Mouse (Mus musculus) CH12.LX (cell line): ENCODE results near the gene Tysnd1. TPM values are rescaled to one million over a fixed set of nuclear protein-coding genes. Genes with fewer than 3 reads are reported as not detected.

Source experiments
- DNase-seq: peaks from one replicate; pipeline ENCODE4 v3.0.0-alpha.2; 2013; ENCODE audit errors: extremely low read depth
- H3K27ac ChIP-seq: 2 replicates; pipeline ENCODE4 v1.5.1; 2012; ENCODE audit warnings: low read depth, mild to moderate bottlenecking, control low read depth, moderate library complexity; ENCODE audit not compliant: insufficient read depth
- H3K27me3 ChIP-seq: replicated peaks from 2 replicates; pipeline ENCODE3; 2012; ENCODE audit warnings: inconsistent platforms
- H3K36me3 ChIP-seq, 2 experiments: replicated peaks in 1 of 2; 2 replicates each; pipeline versions ENCODE3 to v1.6.1; 2012; ENCODE audit warnings: inconsistent platforms in 1 of 2, low read length in 1 of 2, mild to moderate bottlenecking in 1 of 2, mixed read lengths in 1 of 2, moderate library complexity in 1 of 2; ENCODE audit not compliant: control insufficient read depth in 1 of 2, insufficient read depth in 1 of 2
- H3K4me1 ChIP-seq, 2 experiments: 2 replicates each; pipeline ENCODE4 v1.6.1; 2012; ENCODE audit warnings: inconsistent platforms in 1 of 2, moderate library complexity in 1 of 2; ENCODE audit not compliant: insufficient read depth in 2 of 2, control insufficient read depth in 1 of 2
- H3K4me2 ChIP-seq: 2 replicates; pipeline ENCODE4 v1.6.1; 2012; ENCODE audit warnings: low read depth, mild to moderate bottlenecking, control low read depth; ENCODE audit not compliant: poor library complexity, insufficient read depth, severe bottlenecking
- H3K4me3 ChIP-seq, 3 experiments: fragments of 150-350 bp in 1 of 3; sonication (generic) in 1 of 3; replicated peaks in 1 of 3; 2 replicates each; pipeline versions ENCODE3 to v1.5.1; 2011 to 2012; ENCODE audit warnings: low read depth in 2 of 3, low read length in 2 of 3, mild to moderate bottlenecking in 2 of 3, moderate library complexity in 2 of 3, control low read depth in 1 of 3, improper control_type of control experiment in 1 of 3, inconsistent platforms in 1 of 3, mixed read lengths in 1 of 3; ENCODE audit not compliant: poor library complexity in 1 of 3
- H3K79me2 ChIP-seq: replicated peaks from 2 replicates; pipeline ENCODE4 v1.6.1; 2012; ENCODE audit warnings: mild to moderate bottlenecking, moderate library complexity; ENCODE audit not compliant: control insufficient read depth, poor library complexity, insufficient read depth, severe bottlenecking; ENCODE audit errors: extremely low read depth
- H3K9ac ChIP-seq: 2 replicates; pipeline ENCODE4 v1.6.1; 2012; ENCODE audit warnings: low read depth, mild to moderate bottlenecking, control low read depth, moderate library complexity; ENCODE audit not compliant: insufficient read depth
- H3K9me3 ChIP-seq: replicated peaks from 2 replicates; pipeline ENCODE3; 2012; ENCODE audit warnings: low read length, inconsistent platforms, mixed read lengths
- BHLHE40 ChIP-seq: IDR thresholded peaks from 2 replicates; pipeline ENCODE4 v1.6.1; 2011; ENCODE audit warnings: mild to moderate bottlenecking, low read depth, low read length, improper control_type of control experiment
- CHD1 ChIP-seq: IDR thresholded peaks from 2 replicates; pipeline ENCODE4 v1.6.1; 2012; ENCODE audit warnings: low read depth, low read length, improper control_type of control experiment, inconsistent platforms
- CHD2 ChIP-seq: IDR thresholded peaks from 2 replicates; pipeline ENCODE4 v1.6.1; 2011; ENCODE audit warnings: low read length, improper control_type of control experiment
- CTCF ChIP-seq, 2 experiments: IDR thresholded peaks in 1 of 2; conservative IDR thresholded peaks in 1 of 2; 2 replicates each; pipeline ENCODE4 v1.5.1; 2011 to 2012; ENCODE audit warnings: low read depth in 2 of 2, low read length in 2 of 2, improper control_type of control experiment in 1 of 2, inconsistent platforms in 1 of 2, mild to moderate bottlenecking in 1 of 2, moderate library complexity in 1 of 2
- E2F4 ChIP-seq: IDR thresholded peaks from 2 replicates; pipeline ENCODE4 v1.6.1; 2011; ENCODE audit warnings: low read depth, low read length, improper control_type of control experiment; ENCODE audit not compliant: insufficient replicate concordance
- ELF1 ChIP-seq: IDR thresholded peaks from 2 replicates; pipeline ENCODE4 v1.6.1; 2014; ENCODE audit warnings: low read depth, mild to moderate bottlenecking, inconsistent platforms, low read length, improper control_type of control experiment
- EP300 ChIP-seq: IDR thresholded peaks from 2 replicates; pipeline ENCODE4 v1.6.1; 2011; ENCODE audit warnings: low read length, improper control_type of control experiment
- ETS1 ChIP-seq: conservative IDR thresholded peaks from 2 replicates; pipeline ENCODE4 v1.6.1; 2012; ENCODE audit warnings: low read depth, mild to moderate bottlenecking, inconsistent platforms, low read length, improper control_type of control experiment, moderate library complexity
- GABPA ChIP-seq: IDR thresholded peaks from 2 replicates; pipeline ENCODE4 v1.6.1; 2012; ENCODE audit warnings: low read depth, low read length, improper control_type of control experiment, inconsistent platforms; ENCODE audit not compliant: insufficient replicate concordance
- HCFC1 ChIP-seq: IDR thresholded peaks from 2 replicates; pipeline ENCODE4 v1.6.1; 2012; ENCODE audit warnings: low read depth, mild to moderate bottlenecking, inconsistent platforms, low read length, improper control_type of control experiment
- IRF4 ChIP-seq: IDR thresholded peaks from 2 replicates; pipeline ENCODE4 v1.6.1; 2014; ENCODE audit warnings: low read depth, mild to moderate bottlenecking, inconsistent platforms, low read length, improper control_type of control experiment
- JUN ChIP-seq: IDR thresholded peaks from 2 replicates; pipeline ENCODE4 v1.6.1; 2011; ENCODE audit warnings: low read depth, mild to moderate bottlenecking, low read length, improper control_type of control experiment, moderate library complexity; ENCODE audit not compliant: insufficient read depth
- JUND ChIP-seq: conservative IDR thresholded peaks from 2 replicates; pipeline ENCODE4 v1.6.1; 2011; ENCODE audit warnings: low read depth, low read length, improper control_type of control experiment
- KAT2A ChIP-seq: IDR thresholded peaks from 2 replicates; pipeline ENCODE4 v1.6.1; 2012; ENCODE audit warnings: low read length, improper control_type of control experiment, inconsistent platforms; ENCODE audit not compliant: insufficient replicate concordance
- MAFK ChIP-seq: IDR thresholded peaks from 2 replicates; pipeline ENCODE4 v1.6.1; 2011; ENCODE audit warnings: low read length, improper control_type of control experiment; ENCODE audit not compliant: insufficient replicate concordance
- MAX ChIP-seq: IDR thresholded peaks from 2 replicates; pipeline ENCODE4 v1.6.1; 2011; ENCODE audit warnings: low read length, improper control_type of control experiment
- MAZ ChIP-seq: IDR thresholded peaks from 2 replicates; pipeline ENCODE4 v1.6.1; 2012; ENCODE audit warnings: low read depth, mild to moderate bottlenecking, inconsistent platforms, low read length, improper control_type of control experiment, moderate library complexity
- MEF2A ChIP-seq: IDR thresholded peaks from 2 replicates; pipeline ENCODE4 v1.6.1; 2014; ENCODE audit warnings: low read depth, mild to moderate bottlenecking, inconsistent platforms, low read length, improper control_type of control experiment, borderline replicate concordance
- MXI1 ChIP-seq: IDR thresholded peaks from 2 replicates; pipeline ENCODE4 v1.6.1; 2011; ENCODE audit warnings: mild to moderate bottlenecking, low read depth, low read length, improper control_type of control experiment
- MYC ChIP-seq: IDR thresholded peaks from 2 replicates; pipeline ENCODE4 v1.6.1; 2011; ENCODE audit warnings: low read depth, mild to moderate bottlenecking, improper control_type of control experiment, low read length
- NELFE ChIP-seq: IDR thresholded peaks from 2 replicates; pipeline ENCODE4 v1.6.1; 2011; ENCODE audit warnings: low read depth, low read length, improper control_type of control experiment
- NRF1 ChIP-seq: IDR thresholded peaks from 2 replicates; pipeline ENCODE4 v1.6.1; 2014; ENCODE audit warnings: low read depth, mild to moderate bottlenecking, inconsistent platforms, low read length, improper control_type of control experiment, moderate library complexity
- PAX5 ChIP-seq: IDR thresholded peaks from 2 replicates; pipeline ENCODE4 v1.6.1; 2012; ENCODE audit warnings: low read length, inconsistent platforms, mixed read lengths
- POLR2A ChIP-seq: IDR thresholded peaks from 2 replicates; pipeline ENCODE4 v1.6.1; 2011; ENCODE audit warnings: low read depth, mild to moderate bottlenecking, improper control_type of control experiment, low read length
- POLR2AphosphoS2 ChIP-seq: IDR thresholded peaks from 2 replicates; pipeline ENCODE4 v1.6.1; 2011; ENCODE audit warnings: low read depth, low read length, improper control_type of control experiment
- RAD21 ChIP-seq: IDR thresholded peaks from 2 replicates; pipeline ENCODE4 v1.6.1; 2011; ENCODE audit warnings: low read depth, mild to moderate bottlenecking, low read length, improper control_type of control experiment, moderate library complexity
- RCOR1 ChIP-seq: conservative IDR thresholded peaks from 2 replicates; pipeline ENCODE4 v1.6.1; 2012; ENCODE audit warnings: low read depth, mild to moderate bottlenecking, inconsistent platforms, low read length, improper control_type of control experiment
- SIN3A ChIP-seq: IDR thresholded peaks from 2 replicates; pipeline ENCODE4 v1.6.1; 2012; ENCODE audit warnings: low read length, improper control_type of control experiment, inconsistent platforms
- SMC3 ChIP-seq: IDR thresholded peaks from 2 replicates; pipeline ENCODE4 v1.6.1; 2011; ENCODE audit warnings: low read depth, low read length, improper control_type of control experiment
- TBP ChIP-seq: conservative IDR thresholded peaks from 2 replicates; pipeline ENCODE4 v1.6.1; 2011; ENCODE audit warnings: low read depth, low read length, improper control_type of control experiment
- TCF12 ChIP-seq: IDR thresholded peaks from 2 replicates; pipeline ENCODE4 v1.6.1; 2014; ENCODE audit warnings: low read depth, mild to moderate bottlenecking, inconsistent platforms, low read length, improper control_type of control experiment
- UBTF ChIP-seq: IDR thresholded peaks from 2 replicates; pipeline ENCODE4 v1.6.1; 2012; ENCODE audit warnings: low read depth, mild to moderate bottlenecking, inconsistent platforms, low read length, improper control_type of control experiment, moderate library complexity
- USF1 ChIP-seq: IDR thresholded peaks from 2 replicates; pipeline ENCODE4 v1.6.1; 2014; ENCODE audit warnings: low read depth, mild to moderate bottlenecking, inconsistent platforms, low read length, improper control_type of control experiment
- USF2 ChIP-seq: conservative IDR thresholded peaks from 2 replicates; pipeline ENCODE4 v1.6.1; 2011; ENCODE audit warnings: low read depth, low read length, improper control_type of control experiment
- ZC3H11A ChIP-seq: IDR thresholded peaks from 2 replicates; pipeline ENCODE4 v1.6.1; 2012; ENCODE audit warnings: low read depth, mild to moderate bottlenecking, inconsistent platforms, low read length, improper control_type of control experiment
- ZKSCAN1 ChIP-seq: IDR thresholded peaks from 2 replicates; pipeline ENCODE4 v1.6.1; 2012; ENCODE audit warnings: low read depth, inconsistent platforms, low read length, improper control_type of control experiment, borderline replicate concordance
- ZMIZ1 ChIP-seq: IDR thresholded peaks from 2 replicates; pipeline ENCODE4 v1.6.1; 2012; ENCODE audit warnings: low read depth, mild to moderate bottlenecking, inconsistent platforms, low read length, improper control_type of control experiment
- ZNF384 ChIP-seq: IDR thresholded peaks from 2 replicates; pipeline ENCODE4 v1.6.1; 2012; ENCODE audit warnings: low read depth, low read length, improper control_type of control experiment, inconsistent platforms
- dilution Hi-C: fragments of 300-500 bp; cut with MboI; formaldehyde crosslinking; loops from 2 replicates; pipeline ENCODE4 v1.14.3; 2020; ENCODE audit warnings: low sequenced_read_pairs; ENCODE audit not compliant: extremely low pct_unique_long_range_greater_than_20kb, extremely low pct_ligation_motif_present
- in situ Hi-C: fragments of 300-500 bp; cut with MboI; formaldehyde crosslinking; loops from 3 replicates; pipeline ENCODE4 v1.14.3; 2019; ENCODE audit warnings: low sequenced_read_pairs, low pct_ligation_motif_present, low pct_unique_long_range_greater_than_20kb, mixed read lengths
- polyA plus RNA-seq: library from polyadenylated mRNA; unstranded; fragments of >175 nt; gene quantifications from 2 replicates; pipeline ENCODE4 v1.2.1, GENCODE M21; 2012; ENCODE audit warnings: low read depth; ENCODE audit not compliant: insufficient read length
- total RNA-seq, 2 experiments: library from RNA; depleted of rRNA; stranded (reverse); fragments of 300-350 nt in 1 of 2; fragments of >200 nt in 1 of 2; gene quantifications; 2 replicates each; pipeline ENCODE4 v1.2.3; 2012 to 2014

The Tysnd1 gene
- 38.9 and 39.4 TPM in 2 replicates for total RNA-seq (2012; rRNA removed)
- 20.5 and 23.2 TPM in 2 replicates for total RNA-seq (2014; rRNA removed)
- 42.2 and 45.1 TPM in 2 replicates for polyA plus RNA-seq

DNA sequence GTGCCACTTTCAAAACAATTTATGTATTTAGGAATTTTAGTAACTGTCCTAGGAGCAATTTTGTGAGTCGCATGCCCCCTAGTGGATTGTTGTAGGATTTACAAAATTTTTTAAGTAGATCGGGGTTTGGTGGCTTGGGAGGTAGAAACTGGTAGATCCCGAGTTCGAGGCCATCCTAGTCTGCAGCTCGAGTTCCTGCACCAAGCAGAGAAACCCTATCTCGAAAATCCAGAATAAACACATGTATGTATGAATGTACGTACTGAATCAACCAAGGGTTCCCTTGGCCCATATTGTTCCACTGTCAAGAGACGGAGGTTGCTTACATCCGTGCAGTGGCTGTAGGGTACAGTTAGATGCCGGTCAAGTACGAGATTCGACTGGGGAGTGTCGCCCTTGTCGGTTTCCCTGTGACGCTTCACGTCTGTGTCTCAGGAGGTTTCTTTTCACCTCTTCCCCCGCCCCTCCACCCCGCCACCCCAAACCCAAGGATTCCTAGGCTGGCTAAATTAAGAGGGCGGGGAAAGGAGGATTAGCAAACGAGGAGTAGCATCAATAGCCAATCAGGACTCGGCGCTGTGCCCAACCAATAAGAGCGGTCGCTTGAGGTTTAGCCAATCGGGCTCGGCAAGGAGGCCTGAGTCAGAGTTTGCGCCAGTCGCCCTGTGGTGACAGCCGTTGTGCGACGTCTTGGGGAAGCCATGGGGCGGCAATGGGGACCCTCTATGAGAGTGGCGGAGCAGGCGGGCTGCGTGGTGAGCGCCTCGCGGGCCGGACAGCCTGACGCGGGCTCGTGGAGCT is at the start of gene Tysnd1:
Tysnd1 (plus strand) TSS at position 645 of the 801 bp plus-strand sequence.
- TF ChIP-seq MXI1, result peak; percentile 90
- TF ChIP-seq POLR2AphosphoS2, result peak; percentile 37; the same call in 1 of the 2 replicates
- peak; percentile 95 for TF ChIP-seq SIN3A
- peak; percentile 34; the same call in 1 of the 2 replicates for TF ChIP-seq MYC
- TF ChIP-seq KAT2A, result peak; percentile 56; the same call in 1 of the 2 replicates
- no peak for TF ChIP-seq CHD2
- TF ChIP-seq TBP, result 0 out of 2 replicates have a peak, but pooled peaks have one; percentile 17
- peak; percentile 25 for TF ChIP-seq SMC3
- no peak for TF ChIP-seq JUN
- no peak for TF ChIP-seq UBTF
- no peak for TF ChIP-seq EP300
- TF ChIP-seq CHD1, result no peak
- TF ChIP-seq GABPA, result no peak; the same call in 1 of the 2 replicates
- no peak for TF ChIP-seq JUND
- no peak for TF ChIP-seq ZC3H11A
- peak; percentile 75 for TF ChIP-seq NELFE
- TF ChIP-seq ETS1, result no peak
- TF ChIP-seq MAZ, result 0 out of 2 replicates have a peak, but pooled peaks have one; percentile 56
- peak; percentile 58 for TF ChIP-seq RAD21
- no peak for TF ChIP-seq BHLHE40
- no peak for TF ChIP-seq PAX5
- TF ChIP-seq POLR2A, result peak; percentile 85
- TF ChIP-seq TCF12, result peak; percentile 45; the same call in 1 of the 2 replicates
- no peak for TF ChIP-seq ZNF384
- TF ChIP-seq CTCF (conservative IDR thresholded peaks at IDR 0.05 in 1 of 2, IDR thresholded peaks at IDR 0.05 in 1 of 2; ENCODE audit: low read depth in 2 of 2, low read length in 2 of 2), result peak; percentile 18 to 73; a peak in 2 of 4 replicates
- peak; percentile 6; the same call in 1 of the 2 replicates for TF ChIP-seq MEF2A
- TF ChIP-seq ELF1, result peak; percentile 70
- TF ChIP-seq HCFC1, result peak; percentile 92
- TF ChIP-seq RCOR1, result no peak
- TF ChIP-seq ZMIZ1, result no peak
- TF ChIP-seq E2F4, result no peak
- TF ChIP-seq ZKSCAN1, result no peak
- peak; percentile 63 for TF ChIP-seq NRF1
- no peak for TF ChIP-seq USF1
- no peak for TF ChIP-seq USF2
- no peak; the same call in 1 of the 2 replicates for TF ChIP-seq IRF4
- TF ChIP-seq MAX, result peak; percentile 58; the same call in 1 of the 2 replicates
- no peak for TF ChIP-seq MAFK
- Histone ChIP-seq H3K27me3 (no peaks in the 10 kb centered on the region), H3K36me3 (peaks cover 18 to 70% of the 10 kb centered on the region in 2 experiments), H3K9ac (peak within 1 kb of the TSS; percentile 71), H3K9me3 (no peaks in the 10 kb centered on the region), H3K27ac (no peak within 1 kb of the TSS), H3K4me3 (peak within 1 kb of the TSS; percentile 80 to 96 (median 96)), H3K79me2 (no peaks in the 10 kb centered on the region), H3K4me1 (peaks cover 5 to 16% of the 10 kb centered on the region in 2 experiments; a peak in 3 of 4 replicates), H3K4me2 (peak within 1 kb of the TSS; percentile 80)
- dilution Hi-C loops, result no loop called here
- in situ Hi-C loops, result no loop called here
- DNase-seq, result peak; percentile 98
